Mouse (Mus musculus) liver, postnatal 0 days (tissue): ENCODE measurements around the gene Ms4a2.

Experiments
- CTCF ChIP-seq: sonication (generic); IDR thresholded peaks from 2 replicates; pipeline ENCODE4 v1.5.1; 2016; ENCODE audit warnings: antibody characterized with exemption, low read depth
- EP300 ChIP-seq: IDR thresholded peaks from 2 replicates; pipeline ENCODE4 v1.6.1; 2016; ENCODE audit warnings: antibody characterized with exemption, low read depth, mild to moderate bottlenecking

GRCm38 (mm10) chr19:11639038-11639437 lies 15.5 kb upstream of the Ms4a2 start:
- TF ChIP-seq CTCF (no peak), EP300 (no peak)
